Mouse (Mus musculus) cerebellum, adult 8-10 months (tissue): ENCODE measurements at regions not wholly inside any gene's neighbourhood (a gene's known extent, or its start where the extent isn't known, plus 50 kb on each side); places are given as distances from the start of the nearest gene placed in this dataset.

Experiments
- DNase-seq: peaks from one replicate; pipeline ENCODE4 v3.0.0; 2022

GRCm38 (mm10) chr3:41408821-41409737 lies 146.5 kb upstream of the Jade1 start:
- DNase-seq: no peak

GRCm38 (mm10) chr3:41408423-41408820 lies 147.1 kb upstream of the Jade1 start:
- peak; percentile 18 for DNase-seq

- DNase-seq: no peak
Observed at GRCm38 (mm10) chr3:41407988-41408387, 147.5 kb upstream of the Jade1 start.

- DNase-seq: no peak
Observed at GRCm38 (mm10) chr3:41407520-41407919, 148.0 kb upstream of the Jade1 start.

GRCm38 (mm10) chr3:41401881-41402280 lies 153.7 kb upstream of the Jade1 start:
- no peak for DNase-seq

GRCm38 (mm10) chr3:41389868-41390267 lies 165.7 kb upstream of the Jade1 start:
- no peak for DNase-seq

- no peak for DNase-seq
Observed at GRCm38 (mm10) chr3:41387469-41388212, 167.9 kb upstream of the Jade1 start.

GRCm38 (mm10) chr3:41386299-41386698 lies 169.2 kb upstream of the Jade1 start:
- no peak for DNase-seq

- no peak for DNase-seq
Observed at GRCm38 (mm10) chr3:41384410-41384809, 171.1 kb upstream of the Jade1 start.

- no peak for DNase-seq
Observed at GRCm38 (mm10) chr3:41378576-41378975, 177.0 kb upstream of the Jade1 start.

GRCm38 (mm10) chr3:41377826-41378406 lies 177.6 kb upstream of the Jade1 start:
- no peak for DNase-seq

- DNase-seq: no peak
Observed at GRCm38 (mm10) chr3:41376848-41377582, 178.5 kb upstream of the Jade1 start.

GRCm38 (mm10) chr3:41375230-41375930 lies 180.2 kb upstream of the Jade1 start:
- no peak for DNase-seq

- DNase-seq: no peak
Observed at GRCm38 (mm10) chr3:41373198-41373597, 182.3 kb upstream of the Jade1 start.

- DNase-seq: no peak
Observed at GRCm38 (mm10) chr3:41368351-41369101, 187.0 kb upstream of the Jade1 start.

- DNase-seq: no peak
Observed at GRCm38 (mm10) chr3:41366764-41367163, 188.8 kb upstream of the Jade1 start.

- DNase-seq: no peak
Observed at GRCm38 (mm10) chr3:41366264-41366663, 189.3 kb upstream of the Jade1 start.

GRCm38 (mm10) chr3:41365145-41365830 lies 190.2 kb upstream of the Jade1 start:
- no peak for DNase-seq

GRCm38 (mm10) chr3:41363947-41364346 lies 191.6 kb upstream of the Jade1 start:
- DNase-seq: no peak

- DNase-seq: no peak
Observed at GRCm38 (mm10) chr3:41360231-41360630, 195.3 kb upstream of the Jade1 start.

- DNase-seq: no peak
Observed at GRCm38 (mm10) chr3:41359458-41359857, 196.1 kb upstream of the Jade1 start.
